Mouse (Mus musculus) hindbrain, embryonic 10.5 days (tissue): ENCODE data around the gene Myl10. TPM values are rescaled to one million over a fixed set of nuclear protein-coding genes. Genes with fewer than 3 reads are reported as not detected.
"Not testable (repeated sequence)": the region's sequence is repeated elsewhere in the genome, so short reads cannot be mapped to it uniquely, and the experiment has no call there.

Source experiments
- DNase-seq: peaks from one replicate; pipeline ENCODE4 v3.0.0-alpha.2; 2017; ENCODE audit warnings: low spot score
- H3K27ac ChIP-seq: fragments of 300-500 bp; sonication (generic); 2 replicates; pipeline ENCODE4 v1.5.1; 2016; ENCODE audit warnings: mild to moderate bottlenecking, moderate library complexity
- H3K27me3 ChIP-seq: fragments of 300-500 bp; sonication (generic); 2 replicates; pipeline ENCODE4 v1.6.1; 2016; ENCODE audit warnings: mild to moderate bottlenecking; ENCODE audit not compliant: poor library complexity, insufficient read depth, severe bottlenecking
- H3K36me3 ChIP-seq: fragments of 300-500 bp; sonication (generic); 2 replicates; pipeline ENCODE4 v1.6.1; 2016; ENCODE audit warnings: mild to moderate bottlenecking, moderate library complexity
- H3K4me1 ChIP-seq: fragments of 300-500 bp; sonication (generic); replicated peaks from 2 replicates; pipeline ENCODE4 v1.6.1; 2016; ENCODE audit warnings: mild to moderate bottlenecking
- H3K4me3 ChIP-seq: fragments of 300-500 bp; sonication (generic); 2 replicates; pipeline ENCODE4 v1.5.1; 2016; ENCODE audit warnings: mild to moderate bottlenecking, moderate library complexity
- H3K9me3 ChIP-seq: fragments of 300-500 bp; sonication (generic); 2 replicates; pipeline ENCODE4 v1.6.1; 2016; ENCODE audit warnings: mild to moderate bottlenecking, moderate library complexity
- WGBS: fragments of 180-500 bp; shearing (Covaris S2); methylation state at CpG from one replicate; pipeline ENCODE4 v1.1.7; 2016; 5-methylcytosine and 5-hydroxymethylcytosine counted together
- polyA plus RNA-seq: library from polyadenylated mRNA; unstranded; fragments of >200 nt; fragmentation: Nextera tagmentation; extraction: Ambion mirVana; gene quantifications from 2 replicates; pipeline ENCODE4 v1.2.1, GENCODE M21; 2016

The Myl10 gene
- not detected in 2 replicates for polyA plus RNA-seq

GRCm38 (mm10) chr5:136692784-136693183, at the start of gene Myl10:
TSS of gene Myl10 (plus strand) at chr5:136693146.
- no peaks in the 10 kb centered on the region for H3K36me3 ChIP-seq
- H3K4me3 ChIP-seq: no peak within 1 kb of the TSS
- H3K9me3 ChIP-seq: no peaks in the 10 kb centered on the region
- H3K27ac ChIP-seq: no peak within 1 kb of the TSS
- H3K4me1 ChIP-seq: 0 out of 2 replicates have a peak, but pooled peaks cover 2% of the 10 kb centered on the region
- no peaks in the 10 kb centered on the region; the same call in 1 of the 2 replicates for H3K27me3 ChIP-seq
- no peak for DNase-seq
- WGBS: 88% methylated on average over 4 of the region's 4 CpGs

GRCm38 (mm10) chr5:136646731-136647328, 46.1 kb upstream of the Myl10 start:
- 87% methylated on average over 4 of the region's 4 CpGs for WGBS
- Histone ChIP-seq H3K4me1 (no peaks in the 10 kb centered on the region), H3K27me3 (peaks cover 3% of the 10 kb centered on the region; the same call in 1 of the 2 replicates), H3K36me3 (no peaks in the 10 kb centered on the region), H3K27ac (no peak overlapping the region), H3K9me3 (no peaks in the 10 kb centered on the region), H3K4me3 (no peak overlapping the region)
- no peak for DNase-seq

- H3K27ac ChIP-seq: no peak overlapping the region
- DNase-seq: no peak
Measured at GRCm38 (mm10) chr5:136649071-136649470, 43.9 kb upstream of the Myl10 start.

GRCm38 (mm10) chr5:136649655-136650054, 43.3 kb upstream of the Myl10 start:
- Histone ChIP-seq H3K27me3 (no peaks in the 10 kb centered on the region), H3K4me1 (no peaks in the 10 kb centered on the region), H3K4me3 (no peak overlapping the region), H3K27ac (no peak overlapping the region), H3K9me3 (no peaks in the 10 kb centered on the region), H3K36me3 (no peaks in the 10 kb centered on the region)
- 90% methylated on average over 5 of the region's 5 CpGs for WGBS
- no peak for DNase-seq

More at GRCm38 (mm10) chr5:136649071-136649470, 43.9 kb upstream of the Myl10 start:
- no peaks in the 10 kb centered on the region for H3K4me1 ChIP-seq
- no peaks in the 10 kb centered on the region for H3K27me3 ChIP-seq
- H3K36me3 ChIP-seq: no peaks in the 10 kb centered on the region
- no peaks in the 10 kb centered on the region for H3K9me3 ChIP-seq
- H3K4me3 ChIP-seq: no peak overlapping the region
- 75% methylated on average over 5 of the region's 5 CpGs for WGBS

- Histone ChIP-seq H3K4me3 (no peak overlapping the region), H3K27ac (no peak overlapping the region), H3K27me3 (no peaks in the 10 kb centered on the region), H3K36me3 (no peaks in the 10 kb centered on the region), H3K4me1 (no peaks in the 10 kb centered on the region), H3K9me3 (no peaks in the 10 kb centered on the region)
- no peak for DNase-seq
Measured at GRCm38 (mm10) chr5:136654481-136654880, 38.5 kb upstream of the Myl10 start.

- no peak for DNase-seq
- H3K36me3 ChIP-seq: no peaks in the 10 kb centered on the region
- no peaks in the 10 kb centered on the region for H3K4me1 ChIP-seq
- no peak overlapping the region for H3K4me3 ChIP-seq
- H3K9me3 ChIP-seq: no peaks in the 10 kb centered on the region
- H3K27me3 ChIP-seq: no peaks in the 10 kb centered on the region
- no peak overlapping the region for H3K27ac ChIP-seq
- WGBS: 80% methylated on average over 10 of the region's 10 CpGs
Measured at GRCm38 (mm10) chr5:136656830-136657395, 36.0 kb upstream of the Myl10 start.

GRCm38 (mm10) chr5:136660721-136661120, 32.2 kb upstream of the Myl10 start:
- not testable (repeated sequence) for H3K4me1 ChIP-seq, DNase-seq, H3K27me3 ChIP-seq, H3K4me3 ChIP-seq, H3K36me3 ChIP-seq, H3K9me3 ChIP-seq, H3K27ac ChIP-seq
- 76% methylated on average over 5 of the region's 5 CpGs for WGBS

- no peak overlapping the region for H3K27ac ChIP-seq
- H3K9me3 ChIP-seq: no peaks in the 10 kb centered on the region
- peaks cover 3% of the 10 kb centered on the region; the same call in 1 of the 2 replicates for H3K27me3 ChIP-seq
- DNase-seq: no peak
- no peak overlapping the region for H3K4me3 ChIP-seq
- no peaks in the 10 kb centered on the region for H3K36me3 ChIP-seq
- H3K4me1 ChIP-seq: peaks cover 5% of the 10 kb centered on the region; the same call in 1 of the 2 replicates
- 86% methylated on average over 10 of the region's 10 CpGs for WGBS
Measured at GRCm38 (mm10) chr5:136662281-136662680, 30.7 kb upstream of the Myl10 start.

- no peak for DNase-seq
- Histone ChIP-seq H3K9me3 (no peaks in the 10 kb centered on the region), H3K36me3 (no peaks in the 10 kb centered on the region), H3K4me3 (no peak overlapping the region), H3K27me3 (peaks cover 3% of the 10 kb centered on the region; the same call in 1 of the 2 replicates), H3K4me1 (peaks cover 5% of the 10 kb centered on the region; the same call in 1 of the 2 replicates), H3K27ac (no peak overlapping the region)
- WGBS: 37% methylated on average over 1 of the region's 1 CpGs
Measured at GRCm38 (mm10) chr5:136662822-136663221, 30.1 kb upstream of the Myl10 start.

GRCm38 (mm10) chr5:136664497-136664896, 28.4 kb upstream of the Myl10 start:
- Histone ChIP-seq H3K27ac (no peak overlapping the region), H3K9me3 (no peaks in the 10 kb centered on the region), H3K27me3 (peaks cover 3% of the 10 kb centered on the region; the same call in 1 of the 2 replicates), H3K4me1 (peaks cover 5% of the 10 kb centered on the region; the same call in 1 of the 2 replicates), H3K4me3 (no peak overlapping the region), H3K36me3 (no peaks in the 10 kb centered on the region)
- peak; percentile 82 for DNase-seq
- WGBS: 6% methylated on average over 9 of the region's 9 CpGs

GRCm38 (mm10) chr5:136676315-136677030, 16.5 kb upstream of the Myl10 start:
- H3K36me3 ChIP-seq: no peaks in the 10 kb centered on the region
- no peak for DNase-seq
- H3K27ac ChIP-seq: no peak overlapping the region
- 88% methylated on average over 18 of the region's 18 CpGs for WGBS
- H3K27me3 ChIP-seq: no peaks in the 10 kb centered on the region
- no peaks in the 10 kb centered on the region for H3K4me1 ChIP-seq
- no peaks in the 10 kb centered on the region for H3K9me3 ChIP-seq
- H3K4me3 ChIP-seq: no peak overlapping the region

- no peaks in the 10 kb centered on the region for H3K36me3 ChIP-seq
- H3K27ac ChIP-seq: no peak overlapping the region
- no peaks in the 10 kb centered on the region for H3K9me3 ChIP-seq
- no peak overlapping the region for H3K4me3 ChIP-seq
- H3K27me3 ChIP-seq: no peaks in the 10 kb centered on the region
- no peaks in the 10 kb centered on the region for H3K4me1 ChIP-seq
- DNase-seq: no peak
- 71% methylated on average over 6 of the region's 6 CpGs for WGBS
Measured at GRCm38 (mm10) chr5:136678840-136679348, 14.1 kb upstream of the Myl10 start.

GRCm38 (mm10) chr5:136686349-136686748, 6.6 kb upstream of the Myl10 start:
- H3K4me3 ChIP-seq: no peak overlapping the region
- 87% methylated on average over 4 of the region's 4 CpGs for WGBS
- DNase-seq: no peak
- no peaks in the 10 kb centered on the region for H3K27me3 ChIP-seq
- no peaks in the 10 kb centered on the region for H3K4me1 ChIP-seq
- H3K9me3 ChIP-seq: 0 out of 2 replicates have a peak, but pooled peaks cover 3% of the 10 kb centered on the region
- H3K27ac ChIP-seq: no peak overlapping the region
- no peaks in the 10 kb centered on the region for H3K36me3 ChIP-seq
